Mouse (Mus musculus) ovary, adult 18-20 months (tissue): ENCODE data around the gene F11r.

Experiments used
- DNase-seq: peaks from one replicate; pipeline ENCODE4 v3.0.0; 2022; ENCODE audit warnings: low spot score, mixed read lengths

The F11r gene

DNA sequence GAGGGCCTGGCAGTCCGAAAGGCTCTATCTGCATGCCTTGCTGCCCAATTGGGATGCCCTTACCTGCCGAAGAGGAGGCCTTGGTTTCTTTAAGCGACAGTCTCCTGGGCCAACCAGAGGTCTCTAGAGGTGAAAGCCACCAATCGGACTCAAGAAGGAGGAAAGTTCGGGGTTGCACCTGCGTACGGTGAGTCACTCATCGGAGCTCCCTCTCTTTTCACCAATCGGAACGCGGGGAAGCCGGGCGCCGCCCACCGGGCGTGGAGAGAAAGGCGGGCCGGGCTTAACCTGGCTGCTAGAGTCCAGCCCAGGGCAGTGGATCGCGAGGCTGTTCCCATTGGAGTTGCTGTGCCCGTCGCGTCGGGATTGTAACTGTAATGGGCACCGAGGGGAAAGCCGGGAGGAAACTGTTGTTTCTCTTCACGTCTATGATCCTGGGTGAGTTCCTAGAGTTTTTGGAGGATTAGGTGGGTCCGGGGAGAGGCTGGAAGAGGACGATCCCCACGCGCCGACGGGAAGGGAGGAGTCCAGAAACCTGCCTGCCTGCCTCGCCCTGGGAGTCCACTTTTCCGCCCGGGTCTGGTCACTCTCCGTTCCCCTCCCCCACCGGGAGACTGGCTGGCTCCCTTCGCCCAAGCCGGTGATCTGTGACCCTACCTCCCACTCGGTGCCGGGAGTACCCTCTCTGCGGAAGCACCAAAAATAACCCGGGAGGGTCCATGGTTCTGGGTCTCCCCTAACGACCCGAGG is at the start of gene F11r:
Gene F11r, plus strand, starts transcription at position 272 of the 750 bp plus-strand sequence.
- DNase-seq = peak; percentile 84

DNA sequence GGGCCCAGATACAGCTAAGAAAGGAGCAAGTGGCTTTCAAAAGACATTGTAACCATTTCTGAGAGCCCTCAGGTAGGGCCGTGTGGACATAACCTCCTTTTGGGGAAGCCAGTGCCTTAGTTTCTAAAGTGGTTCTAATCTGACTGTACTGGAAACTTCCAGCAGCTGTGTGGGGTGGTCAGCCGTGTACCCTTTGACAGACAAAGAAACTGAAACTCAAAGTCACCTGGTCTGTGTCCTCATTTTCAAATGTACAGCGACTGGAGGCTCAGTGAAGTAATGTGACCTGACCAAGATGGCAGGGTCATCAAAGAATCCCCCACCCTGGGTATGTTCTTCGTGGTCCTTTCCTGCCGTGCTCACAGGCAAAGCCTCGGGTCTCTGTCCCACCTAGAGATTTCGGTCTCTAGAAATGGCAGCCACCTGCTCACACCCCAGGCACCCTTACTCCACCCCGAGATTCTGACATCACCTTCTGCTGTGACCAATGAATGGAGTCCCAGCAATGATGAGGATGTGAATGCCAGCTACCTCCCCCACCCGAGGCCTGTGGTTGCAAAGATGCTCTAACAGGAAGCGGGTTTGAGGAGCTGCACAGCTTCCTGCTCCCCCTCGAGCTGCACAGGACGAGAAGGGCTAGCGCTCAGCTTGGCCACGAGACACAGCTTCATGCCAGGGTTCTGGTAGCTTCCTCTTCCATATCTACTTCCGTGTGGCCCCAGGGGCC is 48.8 kb upstream of the F11r start, which contains the start of gene Arhgap30:
Gene Arhgap30, plus strand, starts transcription at position 579 of the 727 bp plus-strand sequence.
- peak; percentile 12 for DNase-seq

- DNase-seq = no peak
These were observed 47.2 kb upstream of the F11r start for GRCm38 (mm10) chr1:171390101-171390500.

- no peak for DNase-seq
These were observed 35.5 kb upstream of the F11r start for GRCm38 (mm10) chr1:171401821-171402220.

GRCm38 (mm10) chr1:171402991-171403390 is 34.3 kb upstream of the F11r start:
- DNase-seq = no peak

- no peak for DNase-seq
These were observed 30.1 kb upstream of the F11r start for GRCm38 (mm10) chr1:171407263-171407662.

DNA sequence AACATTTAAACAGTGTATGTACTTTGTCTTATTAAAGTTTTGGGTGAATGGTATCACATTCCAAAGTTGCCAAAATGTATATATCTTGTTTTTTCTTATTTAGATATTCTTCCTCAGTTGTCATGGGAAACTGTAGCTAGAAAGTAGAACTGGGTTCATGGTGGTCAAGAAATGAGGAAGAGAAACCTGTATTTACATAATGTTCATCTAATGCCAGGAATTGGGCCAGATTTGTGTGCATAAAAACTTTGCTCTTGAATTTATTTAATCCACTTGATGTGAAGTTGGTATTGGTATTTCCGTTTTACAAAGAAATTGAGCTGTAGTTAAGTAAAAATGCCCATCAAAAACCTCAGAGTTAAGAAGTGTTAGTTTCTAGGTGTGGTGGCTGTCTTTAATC is 27.1 kb upstream of the F11r start:
- DNase-seq = no peak

GRCm38 (mm10) chr1:171410947-171411484 is 26.3 kb upstream of the F11r start, which contains the start of gene Usf1:
Gene Usf1, plus strand, starts transcription at chr1:171411313.
- DNase-seq = peak; percentile 91

DNA sequence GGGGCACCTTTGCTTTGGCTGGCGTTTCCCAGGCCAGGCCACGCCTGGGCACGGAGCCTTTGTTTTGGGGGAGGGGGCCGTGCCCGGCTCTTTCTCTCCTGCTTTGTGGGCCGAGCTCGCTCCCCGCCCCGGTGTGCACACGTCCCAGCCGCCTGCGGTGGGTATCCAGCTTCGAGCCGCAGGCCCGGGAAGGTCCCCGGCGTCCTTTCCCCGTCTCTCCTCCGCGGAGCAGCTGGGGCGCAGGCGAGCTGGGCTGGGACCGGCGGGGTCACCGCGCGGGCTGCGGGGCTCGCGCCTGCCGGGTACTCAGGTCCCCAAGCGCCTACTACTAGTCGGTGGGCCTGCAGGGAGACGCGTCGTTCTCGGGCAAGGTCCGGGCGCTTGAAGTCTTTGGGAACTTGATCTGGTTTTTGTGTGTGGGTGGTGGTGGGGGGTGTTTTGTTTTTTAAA is 25.8 kb upstream of the F11r start:
- DNase-seq = no peak

GRCm38 (mm10) chr1:171412001-171412441 is 25.3 kb upstream of the F11r start:
- DNase-seq = no peak

- DNase-seq = no peak
These were observed 24.9 kb upstream of the F11r start for GRCm38 (mm10) chr1:171412446-171412845.

DNA sequence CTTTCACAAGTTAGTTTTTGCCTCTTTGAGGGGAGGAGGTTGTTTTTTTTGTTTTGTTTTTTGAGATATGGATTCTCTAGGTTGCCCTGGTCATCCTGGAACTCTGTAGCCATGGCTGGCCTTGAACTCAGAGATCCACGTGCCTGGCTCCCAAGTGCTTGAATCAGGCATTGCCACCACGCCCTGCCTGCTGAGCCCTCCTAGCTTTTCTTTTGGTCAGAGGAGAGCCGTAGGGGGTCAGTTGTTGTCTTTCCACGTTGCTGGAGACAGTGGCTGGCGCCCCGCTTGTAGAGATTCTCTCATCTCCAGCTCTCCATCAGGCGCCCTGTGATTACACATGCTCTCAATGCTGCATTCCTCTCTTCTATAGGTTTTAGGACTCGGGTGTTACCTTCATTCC is 23.7 kb upstream of the F11r start:
- no peak for DNase-seq

- DNase-seq = no peak
These were observed 18.7 kb upstream of the F11r start, which contains the start of gene Tstd1 for GRCm38 (mm10) chr1:171418660-171419059. Gene Tstd1, plus strand, starts transcription at chr1:171418872.

GRCm38 (mm10) chr1:171419291-171419882 is 17.9 kb upstream of the F11r start:
- no peak for DNase-seq

GRCm38 (mm10) chr1:171419905-171420304 is 17.4 kb upstream of the F11r start:
- DNase-seq = no peak

DNA sequence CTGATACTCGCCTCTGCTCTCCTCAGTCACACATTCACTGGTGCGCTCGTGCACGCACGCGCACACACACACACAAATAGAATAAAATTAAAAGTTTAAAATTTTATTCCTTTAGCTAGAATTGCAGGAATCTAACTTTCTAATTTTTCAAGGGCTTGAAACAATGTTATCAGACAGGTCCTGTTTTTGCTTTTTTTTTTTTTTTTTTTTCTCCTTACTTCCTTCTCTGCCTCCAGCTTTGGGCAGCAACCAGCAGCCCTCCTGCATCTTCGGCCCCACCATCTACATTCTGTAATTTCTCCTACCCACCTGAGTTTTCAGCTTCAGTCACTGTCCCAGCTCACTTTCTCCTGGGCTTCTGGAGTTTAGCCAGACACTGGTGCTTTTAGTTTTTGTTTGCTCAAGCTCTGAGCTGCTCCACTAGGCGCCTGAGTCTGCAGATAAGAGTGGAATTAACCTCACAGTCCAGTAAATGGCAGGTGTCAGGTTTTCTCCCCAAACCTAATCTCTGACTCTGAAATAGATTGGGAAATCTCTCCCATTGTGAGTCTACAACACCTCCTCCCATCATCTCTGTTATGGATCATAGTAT is 14.7 kb upstream of the F11r start:
- no peak for DNase-seq

DNA sequence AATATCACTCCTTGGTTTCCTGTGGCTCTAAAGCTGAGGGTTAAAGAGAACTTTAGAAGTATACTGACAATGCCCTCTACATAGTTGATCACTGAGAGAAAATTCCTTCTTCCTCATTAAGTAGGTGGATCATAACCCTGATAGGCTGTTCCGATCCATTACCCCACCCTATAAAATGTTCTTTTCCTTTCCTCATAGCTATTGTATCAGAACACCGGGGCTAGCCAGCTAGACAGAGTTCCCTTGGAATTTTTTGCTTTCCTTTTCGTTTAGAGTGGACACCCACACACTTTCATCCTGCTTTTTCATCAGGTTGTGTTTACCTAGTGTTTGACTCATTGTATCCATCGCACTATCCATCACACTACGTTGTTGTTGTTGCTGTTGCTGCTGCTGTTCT is 12.7 kb upstream of the F11r start:
- DNase-seq = no peak

GRCm38 (mm10) chr1:171425126-171425525 is 12.2 kb upstream of the F11r start:
- peak; percentile 79 for DNase-seq

- no peak for DNase-seq
These were observed 5.2 kb upstream of the F11r start for GRCm38 (mm10) chr1:171432158-171432557.

GRCm38 (mm10) chr1:171435288-171435814 is 2.0 kb upstream of the F11r start:
- no peak for DNase-seq

DNA sequence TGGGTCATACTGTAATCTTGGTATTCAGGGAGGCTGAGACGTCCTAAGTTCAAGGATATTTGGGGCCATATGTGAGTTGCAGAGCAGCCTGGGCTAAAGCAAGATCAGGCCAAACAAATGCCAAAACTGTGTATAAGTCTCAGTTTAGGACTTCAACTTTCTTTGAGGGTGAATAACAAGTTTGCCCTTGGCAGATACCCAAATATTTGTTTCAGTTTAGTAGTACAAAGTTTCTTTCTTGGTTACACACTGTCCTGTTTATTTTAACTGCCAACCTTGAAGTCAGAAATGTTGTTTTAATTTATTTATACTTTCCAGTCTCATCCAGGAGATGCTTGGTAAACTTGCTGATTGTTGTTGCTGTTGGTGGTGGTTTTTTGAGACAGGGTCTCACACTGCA is 1.4 kb upstream of the F11r start:
- no peak for DNase-seq
